Mouse (Mus musculus) brown adipose tissue, adult 24 weeks (tissue): ENCODE measurements around the gene Olfr695. TPM values are rescaled to one million over a fixed set of nuclear protein-coding genes. Genes with fewer than 3 reads are reported as not detected.
"Not testable (repeated sequence)": the region's sequence is repeated elsewhere in the genome, so short reads cannot be mapped to it uniquely, and the experiment has no call there.

Experiments
- H3K27ac ChIP-seq: fragments of 200-500 bp; replicated peaks from 2 replicates; pipeline ENCODE4 v1.5.1; 2012; ENCODE audit warnings: low read depth, mild to moderate bottlenecking, low read length
- H3K4me1 ChIP-seq: fragments of 200-500 bp; 2 replicates; pipeline ENCODE4 v1.6.1; 2012; ENCODE audit warnings: low read length, mixed read lengths; ENCODE audit not compliant: control insufficient read depth, insufficient read depth, insufficient read length
- H3K4me3 ChIP-seq: fragments of 200-500 bp; 2 replicates; pipeline ENCODE4 v1.5.1; 2012; ENCODE audit warnings: low read depth, mild to moderate bottlenecking, low read length, moderate library complexity; ENCODE audit not compliant: insufficient read depth
- polyA plus RNA-seq: library from polyadenylated mRNA; stranded (reverse); fragments of >200 nt; gene quantifications from 2 replicates; pipeline ENCODE4 v1.2.4, GENCODE M21; 2012; ENCODE audit not compliant: missing spikeins, insufficient read depth, insufficient read length

Gene Olfr695
- not detected in 2 replicates for polyA plus RNA-seq

DNA sequence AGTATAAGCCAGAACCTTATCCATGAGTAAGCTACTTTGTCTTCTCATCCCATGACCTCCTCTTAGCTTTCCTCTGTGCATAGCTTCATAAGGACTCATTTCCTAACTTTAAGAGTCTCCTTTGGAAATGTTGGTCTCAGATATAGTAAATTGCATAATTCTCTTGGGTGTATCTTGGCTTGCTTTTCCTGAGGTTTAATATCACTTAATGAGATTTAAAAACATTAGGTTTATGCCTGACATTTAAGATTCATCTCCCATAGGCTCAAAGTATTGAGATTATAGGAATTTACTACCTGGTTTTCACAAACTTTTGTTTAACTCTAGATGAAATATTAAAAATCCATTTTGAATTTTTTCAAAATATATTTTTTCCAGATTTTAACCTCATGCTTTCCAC is at the start of gene Olfr695:
Gene Olfr695 (minus strand): TSS at position 101 of the 400 bp plus-strand sequence.
- H3K4me3 ChIP-seq, result no peak within 1 kb of the TSS
- H3K4me1 ChIP-seq, result no peaks in the 10 kb centered on the region
- H3K27ac ChIP-seq, result no peak within 1 kb of the TSS

DNA sequence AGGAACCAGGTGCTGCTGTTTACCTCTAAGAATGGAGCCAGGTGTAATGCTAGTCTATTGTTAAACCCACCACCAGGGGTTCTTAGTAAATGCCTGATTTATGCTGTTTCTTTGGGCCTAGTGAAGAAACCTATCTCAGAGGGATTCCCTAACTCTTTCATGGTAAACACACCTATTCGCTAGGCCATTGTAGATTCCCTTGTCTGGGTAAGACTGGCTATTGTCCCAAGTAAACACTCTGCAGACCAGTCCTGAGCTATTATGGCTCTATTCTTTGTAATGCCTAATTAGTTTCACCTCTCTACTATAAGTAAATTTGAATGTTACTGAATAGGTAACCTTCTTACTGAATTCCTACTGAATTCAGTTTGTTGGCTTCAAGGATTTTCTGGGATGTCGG is 44.8 kb upstream of the Olfr695 start:
- H3K4me1 ChIP-seq, H3K27ac ChIP-seq, H3K4me3 ChIP-seq: not testable (repeated sequence)

DNA sequence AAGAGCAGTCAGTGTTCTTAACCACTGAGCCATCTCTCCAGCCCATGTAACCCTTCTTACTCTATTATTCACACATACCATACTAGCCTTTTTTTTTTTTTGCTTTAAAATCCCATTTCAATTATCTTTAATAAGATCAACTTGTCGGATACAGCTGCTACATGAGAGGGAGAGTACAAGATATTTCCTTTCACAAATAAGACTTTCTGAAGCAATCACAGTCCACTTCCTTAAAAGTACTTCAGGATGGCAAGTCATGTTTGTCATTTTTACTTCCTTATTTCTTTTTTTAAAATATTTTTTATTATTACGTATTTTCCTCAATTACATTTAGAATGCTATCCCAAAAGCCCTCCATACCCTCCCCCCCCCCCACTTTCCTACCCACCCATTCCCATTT is 42.6 kb upstream of the Olfr695 start:
- no peaks in the 10 kb centered on the region for H3K4me1 ChIP-seq
- no peak overlapping the region for H3K27ac ChIP-seq
- H3K4me3 ChIP-seq, result no peak overlapping the region

GRCm38 (mm10) chr7:106755297-106755696 is 39.1 kb upstream of the Olfr695 start, which contains the start of gene Olfr698:
Gene Olfr698, minus strand, starts transcription at chr7:106755397.
- Histone ChIP-seq H3K4me3 (no peak within 1 kb of the TSS), H3K4me1 (no peaks in the 10 kb centered on the region), H3K27ac (no peak within 1 kb of the TSS)

DNA sequence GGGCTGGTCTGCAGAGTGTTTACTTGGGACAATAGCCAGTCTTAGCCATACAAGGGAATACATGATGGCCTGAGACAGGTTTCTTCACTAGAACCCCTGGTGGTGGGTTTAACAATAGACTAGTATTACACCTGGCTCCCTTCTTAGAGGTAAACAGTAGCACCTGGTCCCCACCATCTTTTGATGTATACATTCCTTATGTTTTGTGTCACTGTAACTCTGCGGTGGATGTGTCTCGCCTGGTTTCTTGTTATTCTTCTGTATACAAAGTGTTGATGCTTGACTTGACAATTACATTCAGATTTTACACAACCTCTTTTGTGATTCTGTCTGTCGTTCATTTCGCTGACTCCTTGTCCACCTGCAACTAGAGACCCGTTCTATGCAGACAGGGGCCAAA is 29.6 kb upstream of the Olfr695 start:
- Histone ChIP-seq H3K4me1 (no peaks in the 10 kb centered on the region), H3K27ac (no peak overlapping the region), H3K4me3 (no peak overlapping the region)

DNA sequence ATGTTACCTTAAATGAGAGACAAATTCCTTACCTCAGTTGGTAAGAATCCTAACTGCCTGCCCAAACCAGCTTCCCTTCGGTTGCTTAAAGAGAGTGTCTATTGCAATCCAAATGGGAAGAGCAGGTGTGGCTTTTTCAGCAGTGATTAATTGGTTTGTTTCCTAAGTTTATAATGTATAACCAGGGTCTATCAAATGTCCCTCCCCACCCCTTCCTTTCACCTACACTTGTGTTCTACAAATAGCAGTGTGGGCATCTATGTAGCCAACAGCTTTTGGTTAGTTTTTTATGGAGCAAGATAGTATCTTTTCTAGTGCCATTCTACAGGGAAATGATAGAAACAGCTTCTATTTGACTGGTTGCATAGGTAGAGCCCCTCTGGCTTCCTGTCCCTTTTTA is 26.1 kb upstream of the Olfr695 start, which contains the start of gene Olfr697:
Gene Olfr697 (minus strand): TSS at position 101 of the 400 bp plus-strand sequence.
- H3K4me1 ChIP-seq, result no peaks in the 10 kb centered on the region
- H3K4me3 ChIP-seq, result no peak within 1 kb of the TSS
- H3K27ac ChIP-seq, result no peak within 1 kb of the TSS

GRCm38 (mm10) chr7:106737028-106737427 is 20.8 kb upstream of the Olfr695 start:
- Histone ChIP-seq H3K27ac (no peak overlapping the region), H3K4me1 (no peaks in the 10 kb centered on the region), H3K4me3 (no peak overlapping the region)

GRCm38 (mm10) chr7:106733717-106734116 is 17.5 kb upstream of the Olfr695 start:
- Histone ChIP-seq H3K27ac (no peak overlapping the region), H3K4me1 (no peaks in the 10 kb centered on the region), H3K4me3 (no peak overlapping the region)

- H3K4me1 ChIP-seq, H3K27ac ChIP-seq, H3K4me3 ChIP-seq: not testable (repeated sequence)
Observed at GRCm38 (mm10) chr7:106725654-106726053, 9.5 kb upstream of the Olfr695 start.

DNA sequence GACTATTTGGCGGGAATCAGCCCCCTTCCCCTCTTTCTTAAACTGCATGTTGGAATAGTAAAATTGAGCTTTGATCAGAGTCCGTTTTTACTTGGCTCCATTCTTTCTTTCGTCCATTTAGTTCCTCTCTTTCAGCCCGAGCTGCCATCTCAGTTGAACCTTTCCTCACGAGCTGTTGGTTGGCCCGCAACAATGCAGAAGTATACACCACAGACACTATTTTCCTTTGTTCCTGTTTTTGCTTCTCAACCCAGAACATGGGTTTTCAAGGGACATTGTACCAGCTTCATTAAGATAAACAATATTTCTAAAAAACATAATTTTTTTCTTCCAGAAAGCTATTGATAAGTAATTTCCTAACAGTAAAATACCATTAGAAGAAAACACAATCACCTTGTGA is 4.7 kb downstream of the Olfr695 start:
- Histone ChIP-seq H3K4me1 (no peaks in the 10 kb centered on the region), H3K27ac (no peak overlapping the region), H3K4me3 (no peak overlapping the region)

GRCm38 (mm10) chr7:106707705-106708104 is 8.5 kb downstream of the Olfr695 start:
- H3K4me3 ChIP-seq, H3K27ac ChIP-seq, H3K4me1 ChIP-seq: not testable (repeated sequence)

DNA sequence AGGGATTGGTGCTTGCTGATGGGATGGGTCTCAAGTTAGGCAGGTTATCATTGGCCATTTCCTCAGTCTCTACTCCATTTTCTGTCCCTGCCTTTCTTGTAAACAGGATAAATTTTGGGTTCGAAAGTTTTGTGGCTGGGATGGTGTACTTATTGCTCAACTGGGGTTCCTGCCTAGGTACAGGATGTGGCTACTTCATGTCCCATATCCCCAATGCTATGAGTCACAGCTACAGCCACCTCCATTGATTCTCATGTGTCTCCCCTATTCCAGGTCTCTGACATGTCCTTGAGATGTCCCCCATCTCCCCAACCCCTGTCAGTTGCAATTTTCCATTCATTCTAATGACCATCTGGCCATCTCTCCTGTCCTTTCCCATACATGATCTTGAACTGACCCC is 19.3 kb downstream of the Olfr695 start:
- Histone ChIP-seq H3K4me3 (no peak overlapping the region), H3K4me1 (no peaks in the 10 kb centered on the region), H3K27ac (no peak overlapping the region)

GRCm38 (mm10) chr7:106692976-106693375 is 23.2 kb downstream of the Olfr695 start:
- no peaks in the 10 kb centered on the region for H3K4me1 ChIP-seq
- no peak overlapping the region for H3K27ac ChIP-seq
- H3K4me3 ChIP-seq, result no peak overlapping the region

DNA sequence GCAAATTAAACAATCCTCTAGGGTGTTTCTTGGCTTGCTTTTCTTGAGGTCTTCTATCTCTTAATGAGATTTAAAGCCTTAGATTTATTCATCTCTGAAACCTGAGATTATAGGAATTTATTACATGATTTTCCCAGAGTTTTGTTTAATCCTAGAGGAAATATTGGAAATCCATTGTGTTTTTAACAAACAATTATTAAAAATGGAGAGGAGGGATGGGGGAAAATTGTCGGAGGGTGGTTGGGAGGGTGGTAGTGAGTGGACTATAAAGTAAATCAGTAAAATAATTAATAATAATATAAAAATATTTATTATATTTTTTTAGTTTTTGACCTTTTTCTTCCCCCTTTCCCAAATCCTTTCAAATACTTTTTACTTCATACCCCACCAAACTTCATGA is 24.5 kb downstream of the Olfr695 start, which contains the start of gene Olfr694:
Gene Olfr694 (minus strand): TSS at position 101 of the 400 bp plus-strand sequence.
- no peak within 1 kb of the TSS for H3K27ac ChIP-seq
- H3K4me3 ChIP-seq, result no peak within 1 kb of the TSS
- no peaks in the 10 kb centered on the region for H3K4me1 ChIP-seq

DNA sequence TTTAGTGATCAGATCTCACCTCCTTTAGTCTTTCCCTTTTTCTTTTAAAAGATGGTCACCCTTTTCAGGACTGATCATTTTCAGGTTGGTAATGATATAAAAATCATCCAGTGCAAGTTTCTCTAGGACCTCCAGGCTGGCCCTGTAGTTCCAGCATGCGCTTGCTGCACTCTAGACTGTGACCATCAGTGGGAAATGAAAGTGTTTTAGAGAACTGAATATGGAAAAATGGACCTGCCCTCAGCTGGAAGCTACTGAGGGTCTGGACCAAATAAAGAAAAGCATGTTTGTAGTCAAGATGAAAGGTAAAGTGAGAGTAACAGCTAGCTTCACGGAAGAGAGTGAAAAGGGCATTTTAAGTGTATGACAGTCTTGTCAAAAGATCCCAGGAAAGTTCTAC is 30.8 kb downstream of the Olfr695 start:
- Histone ChIP-seq H3K4me1 (no peaks in the 10 kb centered on the region), H3K4me3 (no peak overlapping the region), H3K27ac (no peak overlapping the region)

DNA sequence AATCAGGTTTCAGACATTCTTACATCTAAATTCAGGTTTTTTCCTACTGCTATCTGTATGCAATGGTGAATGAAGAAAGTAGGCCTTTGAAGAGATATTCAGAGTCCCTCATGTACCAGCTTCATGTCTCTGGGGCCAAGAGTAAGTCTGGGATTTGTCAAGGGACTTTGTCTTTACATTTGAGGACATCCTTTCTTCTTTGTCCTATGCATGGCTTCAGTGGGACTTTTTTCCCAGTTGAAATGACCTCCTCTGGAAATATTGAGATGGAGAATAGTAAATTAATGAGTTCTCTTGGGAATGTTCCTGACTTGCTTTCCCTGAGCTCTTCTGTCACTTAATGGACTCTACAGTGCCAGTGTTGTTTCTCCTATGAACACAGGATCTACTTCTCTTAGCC is 35.7 kb downstream of the Olfr695 start, which contains the start of gene Olfr693:
Gene Olfr693 (minus strand): TSS at position 101 of the 400 bp plus-strand sequence.
- Histone ChIP-seq H3K4me3 (no peak within 1 kb of the TSS), H3K27ac (no peak within 1 kb of the TSS), H3K4me1 (no peaks in the 10 kb centered on the region)
